Mouse (Mus musculus): ENCODE measurements around the gene Kansl1. TPM values are rescaled to one million over a fixed set of nuclear protein-coding genes. Genes with fewer than 3 reads are reported as not detected.

The Kansl1 gene
- polyA plus RNA-seq, 1 experiment from 2014 or later: 19.2 TPM

DNA sequence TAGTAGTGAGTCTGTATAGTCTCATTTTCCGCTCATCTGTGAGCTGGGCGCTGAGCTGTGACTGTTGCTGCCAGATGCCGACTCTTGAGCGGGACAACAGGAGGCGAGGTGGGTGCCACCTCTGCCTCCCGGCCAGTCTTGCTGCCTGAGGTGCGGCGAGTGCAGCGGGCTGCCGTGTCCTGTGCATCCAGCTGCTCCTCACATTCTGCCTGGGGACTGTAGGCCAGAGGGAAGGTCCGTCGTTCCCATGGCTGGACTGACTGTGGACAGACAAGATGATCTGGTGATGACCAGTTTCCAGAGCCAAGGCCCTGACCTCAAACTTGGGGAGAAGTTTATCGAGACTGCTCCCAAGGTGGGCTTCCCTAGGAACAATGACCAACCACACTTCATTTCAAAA, 133.7 kb downstream of the Kansl1 start:
- WGBS: 86% methylated on average over 13 of the region's 13 CpGs
- no peaks in the 10 kb centered on the region for H3K27me3 ChIP-seq
- peaks cover 66% of the 10 kb centered on the region for H3K36me3 ChIP-seq
- H3K4me3 ChIP-seq: no peak overlapping the region
- no peak overlapping the region for H3K9ac ChIP-seq
- no peaks in the 10 kb centered on the region for H3K4me1 ChIP-seq
- no peak for ATAC-seq (ENCODE audit: borderline replicate concordance, extremely low read depth, low FRiP score, low TSS enrichment)
- no peak overlapping the region for H3K4me2 ChIP-seq
- H3K9me3 ChIP-seq: no peaks in the 10 kb centered on the region
- H3K27ac ChIP-seq: no peak overlapping the region

DNA sequence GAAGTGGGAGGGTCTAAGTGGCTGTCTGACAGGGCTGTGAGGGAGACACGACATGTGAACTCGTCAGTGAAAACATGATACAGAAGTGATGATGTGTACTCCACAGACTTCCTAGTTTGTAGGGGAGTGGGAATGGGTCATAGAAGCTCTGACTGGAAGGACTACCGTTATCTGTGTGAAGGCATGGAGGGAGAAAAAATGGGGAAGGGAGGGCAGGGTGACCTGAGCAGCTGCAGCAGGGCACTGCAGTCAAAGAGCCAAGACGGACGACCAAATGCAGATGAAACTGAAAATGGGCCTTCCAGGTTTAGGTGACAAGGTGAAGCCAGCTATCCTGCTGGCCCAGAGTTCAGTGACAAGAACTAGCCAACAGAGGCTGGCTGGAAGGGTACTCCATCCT, 134.5 kb downstream of the Kansl1 start:
- peaks cover 60% of the 10 kb centered on the region for H3K36me3 ChIP-seq
- WGBS: 44% methylated on average over 5 of the region's 5 CpGs

DNA sequence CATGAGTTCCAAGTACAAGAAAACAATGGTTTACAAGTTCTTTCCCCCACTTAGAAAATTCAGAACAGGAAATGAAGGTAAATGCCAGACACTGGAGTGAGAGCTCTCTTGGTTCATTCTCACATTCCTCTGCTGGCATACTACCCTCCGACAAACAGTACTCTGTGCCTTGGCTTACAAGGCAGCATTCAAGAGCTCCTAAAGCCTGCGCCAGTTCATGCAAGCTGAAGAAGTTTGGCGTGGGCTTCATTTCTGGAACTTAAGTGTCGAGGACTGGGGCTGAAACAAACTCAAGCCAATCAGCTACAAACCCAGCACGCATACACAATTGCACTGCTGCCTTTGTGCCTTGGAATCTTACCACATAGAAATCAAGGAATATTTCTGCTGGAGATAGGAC, 136.6 kb downstream of the Kansl1 start:
- H3K27ac ChIP-seq: 0 out of 2 replicates have a peak overlapping the region, but pooled peaks have one; percentile 20
- H3K9me3 ChIP-seq: no peaks in the 10 kb centered on the region
- H3K4me3 ChIP-seq: no peak overlapping the region
- no peak overlapping the region for H3K4me2 ChIP-seq
- H3K4me1 ChIP-seq: no peaks in the 10 kb centered on the region
- 75% methylated on average over 5 of the region's 5 CpGs for WGBS
- no peaks in the 10 kb centered on the region for H3K27me3 ChIP-seq
- H3K36me3 ChIP-seq: peaks cover 41% of the 10 kb centered on the region
- H3K9ac ChIP-seq: no peak overlapping the region
- no peak for ATAC-seq (ENCODE audit: borderline replicate concordance, extremely low read depth, low FRiP score, low TSS enrichment)

More for the DNA sequence above, 134.5 kb downstream of the Kansl1 start:
- Histone ChIP-seq H3K9ac (no peak overlapping the region), H3K9me3 (no peaks in the 10 kb centered on the region), H3K27ac (no peak overlapping the region), H3K27me3 (no peaks in the 10 kb centered on the region), H3K4me1 (no peaks in the 10 kb centered on the region), H3K4me3 (no peak overlapping the region), H3K4me2 (no peak overlapping the region)
- no peak for ATAC-seq (ENCODE audit: borderline replicate concordance, extremely low read depth, low FRiP score, low TSS enrichment)

DNA sequence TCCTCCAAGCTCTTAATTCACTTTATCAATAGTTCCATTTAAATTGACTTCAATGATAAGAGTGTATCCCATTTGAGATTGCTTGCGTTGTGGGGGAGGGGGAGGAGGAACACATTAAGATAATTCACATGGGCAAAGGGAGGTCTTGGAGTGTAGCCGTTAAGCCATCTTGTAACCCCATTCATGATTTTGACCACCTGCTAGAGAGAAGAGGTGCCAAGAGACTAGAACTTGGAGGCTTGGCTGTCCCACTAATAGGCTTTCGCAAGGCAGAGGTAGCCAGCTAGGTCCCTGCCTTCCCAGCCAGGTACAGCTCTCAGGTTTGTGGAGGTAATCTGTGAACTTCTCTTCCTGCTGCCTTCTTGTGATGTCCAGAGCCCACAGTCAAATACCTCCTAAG, 137.5 kb downstream of the Kansl1 start:
- Histone ChIP-seq H3K27me3 (no peaks in the 10 kb centered on the region), H3K36me3 (peaks cover 34% of the 10 kb centered on the region), H3K4me1 (no peaks in the 10 kb centered on the region), H3K4me3 (no peak overlapping the region), H3K27ac (no peak overlapping the region), H3K4me2 (no peak overlapping the region), H3K9me3 (no peaks in the 10 kb centered on the region), H3K9ac (no peak overlapping the region)
- 92% methylated on average over 3 of the region's 3 CpGs for WGBS
- ATAC-seq (ENCODE audit: borderline replicate concordance, extremely low read depth, low FRiP score, low TSS enrichment): no peak

DNA sequence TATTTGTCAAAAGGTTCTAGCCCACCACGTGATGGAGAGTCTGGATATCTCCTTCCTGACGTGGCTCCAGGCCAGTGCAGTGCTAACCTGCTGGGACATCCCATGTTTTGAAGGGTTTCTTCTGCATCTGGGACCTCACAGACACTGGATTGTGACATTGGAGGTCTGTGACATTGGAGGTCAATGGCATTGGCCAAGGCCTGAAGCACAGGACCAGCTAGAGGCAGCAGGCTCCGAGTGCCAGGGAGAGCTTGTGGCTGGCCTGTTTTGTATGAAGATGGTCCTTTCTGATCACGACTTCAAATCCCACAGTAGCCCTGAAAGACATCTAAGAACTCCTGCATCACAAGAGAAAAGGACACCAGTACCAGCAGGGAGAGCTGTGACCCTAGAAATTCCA, 138.5 kb downstream of the Kansl1 start:
- 76% methylated on average over 4 of the region's 4 CpGs for WGBS
- Histone ChIP-seq H3K9me3 (no peaks in the 10 kb centered on the region), H3K4me2 (no peak overlapping the region), H3K4me3 (no peak overlapping the region), H3K36me3 (peaks cover 25% of the 10 kb centered on the region), H3K27ac (no peak overlapping the region), H3K4me1 (no peaks in the 10 kb centered on the region), H3K9ac (no peak overlapping the region), H3K27me3 (no peaks in the 10 kb centered on the region)
- ATAC-seq (ENCODE audit: borderline replicate concordance, extremely low read depth, low FRiP score, low TSS enrichment): no peak

DNA sequence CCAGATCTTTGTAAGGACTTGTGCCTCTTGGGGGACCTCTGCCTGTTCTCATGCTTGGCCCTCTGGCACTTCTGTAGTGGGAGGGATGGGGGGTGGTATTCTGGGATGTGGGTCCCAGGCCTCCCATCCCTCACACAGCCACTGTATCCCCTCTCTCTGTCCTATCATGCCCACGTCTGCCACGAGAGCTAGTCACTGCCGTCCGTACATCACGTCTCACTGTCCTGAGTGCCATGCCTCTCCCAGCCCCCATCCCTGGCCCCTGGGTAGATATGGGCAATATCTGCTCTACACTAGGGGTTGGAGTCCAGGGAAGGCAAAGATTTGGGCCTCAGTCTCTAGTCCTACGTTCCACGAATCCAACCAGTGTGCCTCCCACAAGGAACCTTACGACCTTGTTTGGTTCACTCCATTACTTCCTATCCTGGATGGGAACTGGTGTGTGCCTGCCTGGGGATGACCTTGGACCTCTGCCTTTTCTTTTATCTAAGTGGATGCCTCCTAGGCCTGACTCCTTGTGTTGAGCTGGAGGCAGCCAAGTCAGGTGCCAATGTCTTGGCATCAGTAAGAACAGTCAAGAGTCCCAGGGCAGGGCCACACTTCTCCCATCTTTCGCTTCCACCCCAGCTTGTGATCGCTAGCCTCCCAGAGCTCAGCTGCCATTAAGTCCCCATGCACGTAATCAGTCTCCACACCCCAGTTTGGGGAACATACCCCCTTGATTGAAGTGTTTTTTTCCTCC, 139.3 kb downstream of the Kansl1 start:
- H3K27me3 ChIP-seq: no peaks in the 10 kb centered on the region
- 73% methylated on average over 11 of the region's 11 CpGs for WGBS
- no peak overlapping the region for H3K4me3 ChIP-seq
- H3K4me2 ChIP-seq: no peak overlapping the region
- peaks cover 18% of the 10 kb centered on the region for H3K36me3 ChIP-seq
- no peaks in the 10 kb centered on the region for H3K4me1 ChIP-seq
- no peak overlapping the region for H3K27ac ChIP-seq
- no peak for ATAC-seq (ENCODE audit: borderline replicate concordance, extremely low read depth, low FRiP score, low TSS enrichment)
- no peaks in the 10 kb centered on the region for H3K9me3 ChIP-seq
- no peak overlapping the region for H3K9ac ChIP-seq

DNA sequence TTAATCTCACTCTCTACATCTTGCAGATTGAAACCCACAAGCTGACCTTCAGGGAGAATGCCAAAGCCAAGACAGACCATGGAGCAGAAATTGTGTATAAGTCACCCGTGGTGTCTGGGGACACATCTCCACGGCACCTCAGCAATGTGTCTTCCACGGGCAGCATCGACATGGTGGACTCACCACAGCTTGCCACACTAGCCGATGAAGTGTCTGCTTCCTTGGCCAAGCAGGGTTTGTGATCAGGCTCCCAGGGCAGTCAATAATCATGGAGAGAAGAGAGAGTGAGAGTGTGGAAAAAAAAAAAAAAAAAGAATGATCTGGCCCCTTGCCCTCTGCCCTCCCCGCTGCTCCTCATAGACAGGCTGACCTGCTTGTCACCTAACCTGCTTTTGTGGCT, 140.7 kb downstream of the Kansl1 start:
- Histone ChIP-seq H3K4me1 (no peaks in the 10 kb centered on the region), H3K4me2 (no peak overlapping the region), H3K9me3 (no peaks in the 10 kb centered on the region), H3K36me3 (peaks cover 6% of the 10 kb centered on the region), H3K4me3 (no peak overlapping the region), H3K27ac (no peak overlapping the region), H3K9ac (no peak overlapping the region), H3K27me3 (no peaks in the 10 kb centered on the region)
- WGBS: 82% methylated on average over 6 of the region's 6 CpGs
- ATAC-seq (ENCODE audit: borderline replicate concordance, extremely low read depth, low FRiP score, low TSS enrichment): no peak

DNA sequence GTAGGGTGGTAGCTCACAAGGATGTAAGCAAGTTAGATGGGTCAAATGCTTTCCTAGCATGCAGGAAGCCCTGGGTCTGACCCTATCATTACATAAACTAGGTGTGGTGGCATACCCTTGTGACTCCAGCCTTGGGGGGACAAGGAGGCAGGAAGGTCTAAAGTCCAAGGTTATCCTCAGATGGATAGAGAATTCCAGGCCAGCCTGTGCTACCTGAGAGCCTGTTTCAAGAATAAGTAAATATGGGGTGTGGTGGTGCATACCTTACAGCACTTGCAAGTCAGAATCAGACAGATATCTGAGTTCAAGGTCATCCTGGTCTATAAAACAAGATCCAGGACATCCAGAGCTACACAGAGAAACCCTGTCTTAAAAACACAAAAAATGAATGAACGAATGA, 141.2 kb downstream of the Kansl1 start:
- 96% methylated on average over 1 of the region's 1 CpGs for WGBS
- Histone ChIP-seq H3K4me1 (no peaks in the 10 kb centered on the region), H3K9ac (no peak overlapping the region), H3K36me3 (peaks cover under 1% of the 10 kb centered on the region; the same call in 1 of the 2 replicates), H3K4me2 (no peak overlapping the region), H3K4me3 (no peak overlapping the region), H3K27me3 (no peaks in the 10 kb centered on the region), H3K9me3 (no peaks in the 10 kb centered on the region), H3K27ac (no peak overlapping the region)
- ATAC-seq (ENCODE audit: borderline replicate concordance, extremely low read depth, low FRiP score, low TSS enrichment): no peak

DNA sequence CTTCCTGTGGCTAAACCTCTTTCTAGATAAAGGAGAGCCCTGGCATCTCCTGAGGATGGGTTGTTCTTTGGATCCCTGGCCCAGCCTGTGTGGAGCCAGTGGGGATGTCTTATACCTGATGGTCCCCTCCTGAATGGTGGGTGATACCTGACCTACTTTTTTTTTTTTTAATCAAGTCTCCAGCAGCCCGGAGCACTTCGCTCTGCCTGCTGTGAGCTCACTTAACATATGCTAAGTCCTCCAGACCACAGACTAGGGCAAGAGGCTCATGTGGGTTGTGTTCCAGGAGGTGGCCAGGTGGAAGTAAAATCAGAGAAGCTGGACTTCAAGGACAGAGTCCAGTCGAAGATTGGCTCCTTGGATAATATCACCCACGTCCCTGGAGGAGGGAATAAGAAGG, 146.5 kb downstream of the Kansl1 start:
- no peak overlapping the region for H3K27ac ChIP-seq
- peaks cover 13% of the 10 kb centered on the region; the same call in 1 of the 2 replicates for H3K4me1 ChIP-seq
- ATAC-seq (ENCODE audit: borderline replicate concordance, extremely low read depth, low FRiP score, low TSS enrichment): no peak
- H3K9me3 ChIP-seq: no peaks in the 10 kb centered on the region
- no peaks in the 10 kb centered on the region for H3K36me3 ChIP-seq
- H3K9ac ChIP-seq: no peak overlapping the region
- 30% methylated on average over 4 of the region's 4 CpGs for WGBS
- no peak overlapping the region for H3K4me3 ChIP-seq
- no peaks in the 10 kb centered on the region for H3K27me3 ChIP-seq
- H3K4me2 ChIP-seq: no peak overlapping the region

DNA sequence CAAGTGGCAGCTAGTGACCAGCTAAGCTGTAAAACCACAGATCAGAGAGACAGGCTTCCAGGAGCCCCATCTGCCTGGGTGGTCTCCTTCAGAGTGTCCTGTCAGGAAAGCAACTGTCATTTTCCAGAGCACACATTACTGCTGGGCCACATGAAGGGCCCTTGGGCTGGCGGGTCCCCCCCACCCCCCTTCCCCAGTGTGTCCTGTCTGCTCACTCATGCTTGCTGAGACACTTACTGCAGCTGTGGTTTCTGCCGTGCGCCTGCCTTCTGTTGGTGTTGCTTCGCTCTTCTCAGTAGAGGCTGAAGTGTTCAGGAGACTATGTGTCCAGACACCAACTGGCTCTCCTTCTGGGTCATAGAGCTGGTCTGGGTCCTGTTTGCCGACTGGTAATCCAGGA, 148.2 kb downstream of the Kansl1 start:
- ATAC-seq (ENCODE audit: borderline replicate concordance, extremely low read depth, low FRiP score, low TSS enrichment): 0 out of 2 replicates have a peak, but pooled peaks have one; percentile 23
- WGBS: 21% methylated on average over 5 of the region's 5 CpGs
- H3K9me3 ChIP-seq: no peaks in the 10 kb centered on the region
- no peaks in the 10 kb centered on the region for H3K27me3 ChIP-seq
- H3K4me2 ChIP-seq: no peak overlapping the region
- H3K4me1 ChIP-seq: peaks cover 13% of the 10 kb centered on the region; the same call in 1 of the 2 replicates
- no peak overlapping the region for H3K27ac ChIP-seq
- no peak overlapping the region for H3K9ac ChIP-seq
- no peak overlapping the region for H3K4me3 ChIP-seq
- H3K36me3 ChIP-seq: no peaks in the 10 kb centered on the region

DNA sequence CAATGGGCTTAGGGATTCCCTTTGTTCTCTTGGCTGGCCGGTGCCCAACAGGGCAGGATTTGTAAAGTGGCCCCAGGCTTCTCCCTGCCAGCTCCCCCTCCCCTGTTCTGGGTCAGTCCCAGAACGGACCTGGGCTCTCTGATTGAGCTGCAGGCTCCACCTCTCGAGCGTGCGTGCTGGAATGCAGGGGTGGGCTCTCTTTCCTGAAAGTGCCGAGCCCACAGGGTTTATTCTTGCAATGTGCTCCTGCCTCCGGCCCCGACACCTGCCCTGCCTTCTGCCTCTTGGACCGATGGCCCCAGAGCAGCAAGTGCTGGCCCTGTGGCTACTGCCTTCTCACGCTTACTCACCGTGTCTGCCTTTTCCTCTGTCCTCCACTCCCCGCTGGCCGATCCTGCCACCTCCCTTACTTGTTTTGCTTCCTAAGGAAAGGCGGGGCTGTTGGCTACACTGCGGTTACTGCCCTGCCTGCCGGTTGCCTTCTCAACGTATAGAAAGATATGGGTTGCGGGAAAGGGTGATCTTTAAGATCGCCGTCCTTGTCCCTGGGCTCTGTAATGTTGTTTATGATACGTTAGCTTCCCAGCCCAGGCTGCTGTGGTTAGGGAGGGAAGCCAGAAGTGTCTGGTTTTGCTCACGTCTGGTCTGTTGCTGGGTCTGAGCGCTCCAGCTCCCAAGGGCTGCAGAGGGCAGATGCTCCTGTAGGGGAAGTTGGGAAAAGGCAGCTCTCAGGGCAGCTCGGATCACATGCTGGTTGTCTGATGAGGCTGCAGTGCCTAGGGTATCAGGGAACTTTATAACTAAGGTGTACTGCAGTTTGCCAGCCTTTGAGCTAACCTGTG, 149.5 kb downstream of the Kansl1 start:
- Histone ChIP-seq H3K27ac (no peak overlapping the region), H3K9me3 (no peaks in the 10 kb centered on the region), H3K4me3 (peak overlapping the region; percentile 49), H3K27me3 (no peaks in the 10 kb centered on the region), H3K4me1 (peaks cover 13% of the 10 kb centered on the region; the same call in 1 of the 2 replicates), H3K9ac (peak overlapping the region; percentile 49), H3K36me3 (no peaks in the 10 kb centered on the region), H3K4me2 (peak overlapping the region; percentile 89)
- ATAC-seq (ENCODE audit: borderline replicate concordance, extremely low read depth, low FRiP score, low TSS enrichment): peak; percentile 19; the same call in 1 of the 2 replicates
- WGBS: under 1% methylated on average over 24 of the region's 24 CpGs

DNA sequence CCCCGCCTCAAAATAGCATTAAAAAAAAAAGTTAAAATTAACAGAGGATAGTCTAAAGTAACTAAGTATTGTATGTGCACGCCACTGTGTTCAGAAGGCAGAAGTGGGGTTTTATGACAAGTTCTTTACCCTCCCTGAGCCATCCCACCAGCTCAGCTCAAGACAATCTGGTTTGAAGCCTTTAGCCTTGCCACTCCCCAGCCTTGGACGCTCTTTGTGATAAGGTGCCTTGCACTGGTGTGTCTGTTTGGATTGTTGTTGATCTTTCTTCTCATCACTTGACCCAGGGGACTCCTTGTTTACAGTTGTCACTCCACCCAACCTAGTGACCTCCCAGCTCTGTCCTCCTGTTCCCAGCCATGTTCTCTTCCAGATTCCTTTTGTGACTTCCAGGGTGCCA, 151.0 kb downstream of the Kansl1 start:
- 65% methylated on average over 3 of the region's 3 CpGs for WGBS
- H3K4me3 ChIP-seq: no peak overlapping the region
- no peak overlapping the region for H3K9ac ChIP-seq
- peaks cover 13% of the 10 kb centered on the region; the same call in 1 of the 2 replicates for H3K4me1 ChIP-seq
- H3K36me3 ChIP-seq: no peaks in the 10 kb centered on the region
- no peak for ATAC-seq (ENCODE audit: borderline replicate concordance, extremely low read depth, low FRiP score, low TSS enrichment)
- H3K27me3 ChIP-seq: no peaks in the 10 kb centered on the region
- no peaks in the 10 kb centered on the region for H3K9me3 ChIP-seq
- no peak overlapping the region for H3K4me2 ChIP-seq
- H3K27ac ChIP-seq: no peak overlapping the region

Measured in lung, embryonic 15.5 days (tissue).